Mouse (Mus musculus) stomach, postnatal 0 days (tissue): ENCODE measurements at regions not wholly inside any gene's neighbourhood (a gene's known extent, or its start where the extent isn't known, plus 50 kb on each side); places are given as distances from the start of the nearest gene placed in this dataset.

Source experiments
- CTCF ChIP-seq: IDR thresholded peaks from 2 replicates; pipeline ENCODE4 v1.5.1; 2016; ENCODE audit warnings: antibody characterized with exemption, low read depth, mild to moderate bottlenecking, moderate library complexity
- EP300 ChIP-seq: optimal IDR thresholded peaks from 2 replicates; pipeline ENCODE3; 2016; ENCODE audit warnings: antibody characterized with exemption

DNA sequence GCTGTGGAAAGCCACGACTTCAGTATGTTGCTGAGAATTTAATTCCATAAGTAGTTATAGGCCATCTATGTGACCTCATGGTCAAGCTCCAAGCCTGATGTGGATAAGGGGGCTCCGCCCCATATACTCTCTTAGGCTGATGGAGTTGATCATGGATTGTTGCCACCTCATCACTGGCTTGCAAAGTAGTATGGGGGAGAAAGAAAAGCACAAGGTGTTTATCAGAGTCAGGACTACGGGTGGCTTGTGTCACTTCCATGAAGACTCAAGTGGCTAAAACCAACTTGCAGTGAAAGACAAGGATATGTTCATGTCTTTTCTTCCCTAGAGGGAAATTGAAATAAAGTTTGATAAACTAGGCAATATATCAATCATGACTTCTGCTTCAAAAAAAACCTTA, 102.9 kb upstream of the Fut8 start:
- TF ChIP-seq CTCF = no peak
- TF ChIP-seq EP300 = no peak
